Mouse (Mus musculus) lung, embryonic 15.5 days (tissue): ENCODE results near the gene Nanos1. TPM values are rescaled to one million over a fixed set of nuclear protein-coding genes. Genes with fewer than 3 reads are reported as not detected.
A peak's percentile ranks its signal among the peaks of the same experiment; 100 is the strongest.

Experiments
- ATAC-seq: fragments of 200-750 bp; cut with Nextera tagmentation; 2 replicates; pipeline ENCODE4 v1.8.0; 2017; ENCODE audit warnings: moderate number of reproducible peaks, borderline replicate concordance; ENCODE audit not compliant: low FRiP score, low TSS enrichment; ENCODE audit errors: extremely low read depth
- H3K27ac ChIP-seq: fragments of 300-500 bp; sonication (generic); 2 replicates; pipeline ENCODE4 v1.5.1; 2015; ENCODE audit warnings: moderate library complexity, mild to moderate bottlenecking, inconsistent platforms
- H3K27me3 ChIP-seq: fragments of 300-500 bp; sonication (generic); 2 replicates; pipeline ENCODE4 v1.6.1; 2015; ENCODE audit warnings: inconsistent platforms
- H3K36me3 ChIP-seq: fragments of 300-500 bp; sonication (generic); 2 replicates; pipeline ENCODE4 v1.6.1; 2015; ENCODE audit warnings: inconsistent platforms
- H3K4me1 ChIP-seq: fragments of 300-500 bp; sonication (generic); 2 replicates; pipeline ENCODE4 v1.6.1; 2015; ENCODE audit warnings: inconsistent platforms
- H3K4me2 ChIP-seq: fragments of 300-500 bp; sonication (generic); 2 replicates; pipeline ENCODE4 v1.6.1; 2015; ENCODE audit warnings: inconsistent platforms, mild to moderate bottlenecking, moderate library complexity
- H3K4me3 ChIP-seq: fragments of 300-500 bp; sonication (generic); 2 replicates; pipeline ENCODE4 v1.5.1; 2015; ENCODE audit warnings: mild to moderate bottlenecking, inconsistent platforms
- H3K9ac ChIP-seq: fragments of 300-500 bp; sonication (generic); 2 replicates; pipeline ENCODE4 v1.6.1; 2015; ENCODE audit warnings: inconsistent platforms
- H3K9me3 ChIP-seq: fragments of 300-500 bp; sonication (generic); 2 replicates; pipeline ENCODE4 v1.6.1; 2016; ENCODE audit warnings: inconsistent platforms
- WGBS: fragments of 180-500 bp; shearing (Covaris S2); methylation state at CpG from one replicate; pipeline ENCODE4 v1.1.7; 2015; 5-methylcytosine and 5-hydroxymethylcytosine counted together
- polyA plus RNA-seq: library from polyadenylated mRNA; unstranded; fragments of >200 nt; fragmentation: Nextera tagmentation; extraction: Ambion mirVana; gene quantifications from 2 replicates; pipeline ENCODE4 v1.2.1, GENCODE M21; 2015

The Nanos1 gene
- polyA plus RNA-seq, 1 experiment from 2014 or later: 1.6 TPM

- under 1% methylated on average over 115 of the region's 115 CpGs for WGBS
- peak; percentile 12 for ATAC-seq
- H3K4me3 ChIP-seq: peak overlapping the region; percentile 71
Measured at GRCm38 (mm10) chr19:60756192-60757098, 658 bp downstream of the Nanos1 start.

DNA sequence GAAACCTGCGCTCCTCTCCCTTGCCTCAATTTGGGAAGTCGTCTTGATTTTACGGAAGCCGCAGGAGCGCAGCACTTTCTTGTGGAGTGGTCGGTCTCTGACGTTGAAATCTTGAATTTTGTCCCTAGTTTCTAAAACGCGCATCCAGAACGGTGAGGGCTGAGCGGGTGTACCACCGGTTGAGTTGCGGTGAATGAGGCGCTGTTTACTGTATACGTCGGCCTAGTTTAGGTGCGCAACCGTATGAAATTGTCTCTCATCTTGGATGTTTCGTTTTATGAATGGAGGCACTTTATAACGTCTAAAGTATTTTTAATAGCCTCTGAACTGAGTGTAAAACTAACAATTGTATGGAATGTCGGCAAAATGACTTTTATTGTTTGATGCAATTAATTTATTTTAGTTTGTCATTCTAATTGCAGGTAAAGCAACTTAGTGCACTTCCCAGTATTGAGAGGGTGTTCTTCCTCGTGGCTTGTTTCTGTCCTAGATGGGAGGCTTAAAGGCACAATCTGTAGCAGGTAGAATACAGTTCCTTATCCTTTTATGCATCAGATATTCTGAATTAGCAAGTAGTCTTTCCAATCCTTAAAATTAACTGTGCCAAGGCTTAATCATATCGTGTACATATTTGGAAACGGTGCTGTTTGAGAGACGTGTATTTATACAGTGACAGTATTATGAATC, 1.5 kb downstream of the Nanos1 start:
- peak overlapping the region; percentile 58 for H3K9ac ChIP-seq
- no peaks in the 10 kb centered on the region; the same call in 1 of the 2 replicates for H3K27me3 ChIP-seq
- peaks cover 10% of the 10 kb centered on the region for H3K36me3 ChIP-seq
- 5% methylated on average over 25 of the region's 25 CpGs for WGBS
- H3K4me2 ChIP-seq: peak overlapping the region; percentile 96
- H3K4me3 ChIP-seq: peak overlapping the region; percentile 71
- H3K9me3 ChIP-seq: no peaks in the 10 kb centered on the region
- ATAC-seq: no peak
- H3K27ac ChIP-seq: no peak overlapping the region
- H3K4me1 ChIP-seq: peaks cover 16% of the 10 kb centered on the region

More at GRCm38 (mm10) chr19:60756192-60757098, 658 bp downstream of the Nanos1 start:
- Histone ChIP-seq H3K4me2 (peak overlapping the region; percentile 96), H3K9me3 (no peaks in the 10 kb centered on the region), H3K36me3 (peaks cover 7% of the 10 kb centered on the region), H3K27ac (peak overlapping the region; percentile 26), H3K9ac (peak overlapping the region; percentile 58), H3K27me3 (no peaks in the 10 kb centered on the region; the same call in 1 of the 2 replicates), H3K4me1 (peaks cover 16% of the 10 kb centered on the region)

DNA sequence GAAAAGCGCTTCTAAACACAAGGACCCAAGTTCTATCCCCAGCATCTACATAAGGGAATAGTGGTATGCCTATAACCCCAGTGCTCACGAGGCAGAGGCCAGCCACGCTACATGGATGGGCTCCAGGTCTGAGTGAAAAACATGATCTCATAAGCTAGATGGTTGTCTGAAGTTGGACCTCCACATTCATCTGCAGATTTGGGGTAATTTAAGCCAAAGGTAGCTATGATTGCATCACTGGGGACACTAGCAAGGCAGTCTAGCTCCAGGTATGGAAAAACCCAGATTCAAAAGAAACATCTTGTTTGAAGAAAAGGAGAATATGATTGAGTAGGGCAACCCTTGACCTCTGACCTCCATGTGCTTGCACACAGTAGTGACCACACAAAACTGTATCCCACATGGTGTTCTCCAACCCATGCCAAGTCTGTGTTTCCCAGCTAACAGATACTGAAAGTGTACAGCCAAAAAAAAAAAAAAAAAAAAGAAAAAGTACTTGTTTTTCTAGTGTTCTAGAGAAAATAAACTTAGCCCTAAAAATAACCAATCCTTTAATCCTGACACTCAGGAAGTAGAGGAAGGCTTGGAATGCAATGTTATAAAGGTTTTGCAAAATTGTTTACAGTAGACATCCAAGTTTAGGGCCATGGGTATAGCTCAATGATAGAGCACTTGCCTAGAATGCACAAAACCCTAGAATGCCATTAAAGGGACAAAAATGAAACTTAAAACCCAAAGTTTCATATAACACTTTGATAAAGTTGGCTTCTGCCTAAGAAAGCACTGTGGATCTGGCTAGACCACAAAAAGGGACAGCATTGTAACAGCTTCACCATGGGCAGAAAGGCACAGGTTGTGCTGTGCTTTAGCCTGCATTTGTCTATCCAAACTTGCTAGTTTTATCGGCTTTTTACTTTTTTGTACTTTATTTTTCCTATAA, 3.4 kb downstream of the Nanos1 start:
- H3K27me3 ChIP-seq: no peaks in the 10 kb centered on the region; the same call in 1 of the 2 replicates
- H3K36me3 ChIP-seq: peaks cover 29% of the 10 kb centered on the region
- H3K27ac ChIP-seq: no peak overlapping the region
- no peaks in the 10 kb centered on the region for H3K9me3 ChIP-seq
- no peak overlapping the region for H3K9ac ChIP-seq
- ATAC-seq: no peak
- H3K4me2 ChIP-seq: no peak overlapping the region
- WGBS: 72% methylated on average over 4 of the region's 4 CpGs
- peaks cover 16% of the 10 kb centered on the region for H3K4me1 ChIP-seq
- H3K4me3 ChIP-seq: no peak overlapping the region

GRCm38 (mm10) chr19:60773366-60773765, 17.6 kb downstream of the Nanos1 start:
- 83% methylated on average over 6 of the region's 6 CpGs for WGBS
- Histone ChIP-seq H3K4me2 (no peak overlapping the region), H3K36me3 (peaks cover 79% of the 10 kb centered on the region), H3K27ac (no peak overlapping the region), H3K4me3 (no peak overlapping the region), H3K9ac (no peak overlapping the region), H3K9me3 (no peaks in the 10 kb centered on the region), H3K4me1 (no peaks in the 10 kb centered on the region), H3K27me3 (no peaks in the 10 kb centered on the region)
- ATAC-seq: no peak

- H3K36me3 ChIP-seq: peaks cover 29% of the 10 kb centered on the region
- no peak for ATAC-seq
- no peak overlapping the region for H3K4me3 ChIP-seq
- H3K9me3 ChIP-seq: no peaks in the 10 kb centered on the region
- no peak overlapping the region for H3K9ac ChIP-seq
- no peaks in the 10 kb centered on the region for H3K27me3 ChIP-seq
- H3K4me2 ChIP-seq: no peak overlapping the region
- no peak overlapping the region for H3K27ac ChIP-seq
- 77% methylated on average over 3 of the region's 3 CpGs for WGBS
- H3K4me1 ChIP-seq: peaks cover 11% of the 10 kb centered on the region
Measured at GRCm38 (mm10) chr19:60782034-60782433, 26.2 kb downstream of the Nanos1 start.

DNA sequence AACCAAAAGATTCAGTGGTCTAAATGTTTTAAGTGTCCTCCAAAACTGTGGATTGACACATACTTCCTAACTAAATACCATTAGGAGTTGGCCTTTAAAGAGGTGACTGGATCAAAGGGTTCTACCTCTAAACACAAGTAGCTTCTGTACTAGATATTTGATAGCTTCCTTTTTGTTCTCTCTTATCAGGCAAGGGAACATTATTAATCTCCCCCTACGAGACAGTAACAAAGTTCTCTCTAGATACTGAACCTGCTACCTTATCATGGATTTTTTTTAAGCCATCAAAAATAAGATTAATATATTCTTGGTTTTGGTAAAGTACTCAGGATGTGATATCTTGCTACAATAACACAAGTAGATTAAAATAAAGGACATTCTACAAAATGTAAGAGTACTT, 28.9 kb downstream of the Nanos1 start:
- no peaks in the 10 kb centered on the region for H3K27me3 ChIP-seq
- no peak overlapping the region for H3K9ac ChIP-seq
- 15% methylated on average over 1 of the region's 1 CpGs for WGBS

GRCm38 (mm10) chr19:60787465-60788150, 31.8 kb downstream of the Nanos1 start:
- peaks cover 20% of the 10 kb centered on the region for H3K4me1 ChIP-seq
- no peak overlapping the region for H3K27ac ChIP-seq
- H3K27me3 ChIP-seq: no peaks in the 10 kb centered on the region
- 35% methylated on average over 2 of the region's 2 CpGs for WGBS
- H3K4me3 ChIP-seq: peak overlapping the region; percentile 12; the same call in 1 of the 2 replicates
- ATAC-seq: no peak
- H3K4me2 ChIP-seq: peak overlapping the region; percentile 58
- H3K36me3 ChIP-seq: no peaks in the 10 kb centered on the region
- H3K9me3 ChIP-seq: no peaks in the 10 kb centered on the region
- no peak overlapping the region for H3K9ac ChIP-seq

More for the DNA sequence above, 28.9 kb downstream of the Nanos1 start:
- no peaks in the 10 kb centered on the region for H3K9me3 ChIP-seq
- ATAC-seq: no peak
- no peak overlapping the region for H3K4me2 ChIP-seq
- H3K36me3 ChIP-seq: peaks cover 13% of the 10 kb centered on the region
- peaks cover 17% of the 10 kb centered on the region for H3K4me1 ChIP-seq
- no peak overlapping the region for H3K4me3 ChIP-seq
- no peak overlapping the region for H3K27ac ChIP-seq

DNA sequence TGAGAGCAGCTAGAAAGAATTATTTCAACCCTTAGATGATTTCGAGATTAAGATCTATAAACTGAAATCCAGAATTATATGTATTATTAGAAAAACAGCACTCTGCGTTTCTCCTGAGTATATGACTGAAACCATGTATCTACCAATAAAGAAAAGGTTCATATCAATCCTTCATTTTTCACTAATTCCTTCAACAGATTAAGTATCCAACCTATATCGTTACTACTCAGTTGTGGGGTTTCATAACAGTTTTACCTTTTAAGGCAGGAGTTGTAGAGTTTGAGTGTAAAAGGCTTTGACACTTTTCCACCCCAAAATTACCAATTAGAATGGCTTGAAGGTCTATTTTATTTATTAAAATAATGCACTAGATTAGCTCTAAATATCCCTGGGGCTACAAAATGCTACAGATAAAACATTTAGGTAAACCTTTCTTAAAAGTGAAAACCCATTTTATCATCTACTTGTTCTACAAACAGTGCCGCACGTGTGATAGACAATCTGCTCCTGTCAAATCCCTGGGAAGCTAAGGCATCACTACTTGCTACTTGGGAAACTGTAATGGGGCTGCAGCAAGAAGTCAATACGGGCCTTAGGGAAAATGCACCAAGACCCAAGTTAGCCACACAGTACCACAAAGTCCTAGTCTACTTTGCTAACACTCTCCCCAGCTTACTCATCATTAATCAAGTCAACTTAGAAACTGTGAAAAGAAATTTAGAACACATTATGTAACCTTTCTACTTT, 32.6 kb downstream of the Nanos1 start:
- Histone ChIP-seq H3K36me3 (no peaks in the 10 kb centered on the region), H3K4me2 (peak overlapping the region; percentile 58), H3K4me3 (peak overlapping the region; percentile 83), H3K4me1 (peaks cover 20% of the 10 kb centered on the region), H3K9me3 (no peaks in the 10 kb centered on the region), H3K9ac (0 out of 2 replicates have a peak overlapping the region, but pooled peaks have one; percentile 23), H3K27ac (no peak overlapping the region), H3K27me3 (no peaks in the 10 kb centered on the region)
- 26% methylated on average over 6 of the region's 6 CpGs for WGBS
- no peak for ATAC-seq

DNA sequence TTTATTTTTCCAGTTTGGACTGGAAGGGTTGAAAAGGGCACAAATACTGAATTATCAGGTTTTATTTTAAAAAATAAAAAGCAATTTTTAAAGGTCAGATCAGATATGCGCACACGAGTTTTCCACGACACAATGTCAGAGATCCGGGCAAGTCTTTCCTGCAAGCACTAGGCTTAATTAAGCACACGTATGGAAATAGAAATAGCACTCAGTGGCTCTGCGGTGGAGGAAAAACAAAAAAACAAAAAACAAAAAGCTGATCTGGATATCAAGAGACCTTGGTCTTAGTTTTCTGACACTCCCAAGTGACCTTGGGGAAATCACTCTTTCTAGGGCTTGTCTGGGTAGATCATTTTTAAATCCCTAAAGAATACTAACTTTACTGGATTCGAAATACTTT, 33.7 kb downstream of the Nanos1 start:
- Histone ChIP-seq H3K36me3 (no peaks in the 10 kb centered on the region), H3K27ac (peak overlapping the region; percentile 97; the same call in 1 of the 2 replicates), H3K4me3 (peak overlapping the region; percentile 83), H3K9ac (peak overlapping the region; percentile 99), H3K27me3 (no peaks in the 10 kb centered on the region), H3K4me2 (peak overlapping the region; percentile 58), H3K4me1 (peaks cover 20% of the 10 kb centered on the region), H3K9me3 (no peaks in the 10 kb centered on the region)
- WGBS: under 1% methylated on average over 7 of the region's 7 CpGs
- no peak for ATAC-seq

DNA sequence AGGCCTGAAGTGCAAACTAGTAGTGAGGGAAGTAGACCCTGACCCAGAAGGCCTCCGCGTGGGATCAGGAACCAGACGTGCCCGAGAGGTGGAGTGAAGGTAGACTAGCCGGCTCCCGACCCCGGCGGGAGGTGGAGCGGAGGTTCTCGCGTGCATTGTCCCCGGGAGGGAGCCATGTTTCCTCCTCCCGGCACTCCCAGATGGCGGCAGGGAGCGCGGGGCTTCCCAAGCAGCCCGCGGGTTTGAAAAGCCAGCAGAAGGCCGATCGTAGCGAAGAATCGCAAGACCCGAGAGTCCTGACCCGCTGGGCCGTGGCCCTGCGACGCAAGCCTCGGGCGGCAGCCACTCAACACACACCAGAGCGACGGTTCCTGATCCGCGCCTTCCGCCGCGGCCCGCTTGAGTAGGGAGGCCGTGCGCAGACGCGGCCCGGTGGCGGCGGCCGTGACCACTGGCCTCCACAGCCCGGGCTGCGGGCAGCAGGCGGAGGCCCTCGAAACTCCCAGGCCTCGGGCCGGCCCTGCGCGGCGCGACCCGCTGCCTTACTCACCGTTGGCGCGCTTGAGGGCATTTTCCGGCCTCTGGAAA, 34.2 kb downstream of the Nanos1 start:
- Histone ChIP-seq H3K4me2 (peak overlapping the region; percentile 58), H3K4me1 (peaks cover 20% of the 10 kb centered on the region), H3K27ac (peak overlapping the region; percentile 97), H3K27me3 (no peaks in the 10 kb centered on the region), H3K9ac (peak overlapping the region; percentile 99), H3K4me3 (peak overlapping the region; percentile 83), H3K9me3 (no peaks in the 10 kb centered on the region), H3K36me3 (no peaks in the 10 kb centered on the region)
- under 1% methylated on average over 60 of the region's 60 CpGs for WGBS
- ATAC-seq: peak; percentile 75
